Mouse (Mus musculus) CD4-positive helper T cell, adult 2 months (primary cell): ENCODE results near the gene Wipf2.
A peak's percentile ranks its signal among the peaks of the same experiment; 100 is the strongest.

Experiments
- DNase-seq: peaks from one replicate; pipeline ENCODE4 v3.0.0-alpha.2; 2012; ENCODE audit warnings: low read depth, missing footprints, low spot score

Gene Wipf2

GRCm38 (mm10) chr11:98854116-98854515 lies 9.3 kb upstream of the Wipf2 start:
- DNase-seq = no peak

- DNase-seq = no peak
Measured at GRCm38 (mm10) chr11:98854659-98855058, 8.8 kb upstream of the Wipf2 start.

GRCm38 (mm10) chr11:98858759-98859731 lies 4.4 kb upstream of the Wipf2 start:
- peak; percentile 74 for DNase-seq

GRCm38 (mm10) chr11:98863751-98864429 lies 452 bp downstream of the Wipf2 start:
- peak; percentile 72 for DNase-seq

GRCm38 (mm10) chr11:98867293-98867692 lies 3.9 kb downstream of the Wipf2 start:
- DNase-seq = no peak

- no peak for DNase-seq
Measured at GRCm38 (mm10) chr11:98869906-98870305, 6.5 kb downstream of the Wipf2 start.

GRCm38 (mm10) chr11:98870791-98871190 lies 7.4 kb downstream of the Wipf2 start:
- no peak for DNase-seq

- DNase-seq = no peak
Measured at GRCm38 (mm10) chr11:98871416-98871815, 8.0 kb downstream of the Wipf2 start.

GRCm38 (mm10) chr11:98872040-98872439 lies 8.6 kb downstream of the Wipf2 start:
- no peak for DNase-seq

GRCm38 (mm10) chr11:98873900-98874299 lies 10.5 kb downstream of the Wipf2 start:
- no peak for DNase-seq

- no peak for DNase-seq
Measured at GRCm38 (mm10) chr11:98877001-98877400, 13.6 kb downstream of the Wipf2 start.

- DNase-seq = no peak
Measured at GRCm38 (mm10) chr11:98887703-98888102, 24.3 kb downstream of the Wipf2 start.

- DNase-seq = no peak
Measured at GRCm38 (mm10) chr11:98889077-98889476, 25.6 kb downstream of the Wipf2 start.

- DNase-seq = no peak
Measured at GRCm38 (mm10) chr11:98889977-98890376, 26.5 kb downstream of the Wipf2 start.

- no peak for DNase-seq
Measured at GRCm38 (mm10) chr11:98892426-98892825, 29.0 kb downstream of the Wipf2 start.

GRCm38 (mm10) chr11:98900529-98901125 lies 37.2 kb downstream of the Wipf2 start:
- DNase-seq = peak; percentile 57

- DNase-seq = no peak
Measured at GRCm38 (mm10) chr11:98902621-98903245, 39.3 kb downstream of the Wipf2 start.

- DNase-seq = no peak
Measured at GRCm38 (mm10) chr11:98904577-98904976, 41.1 kb downstream of the Wipf2 start.

GRCm38 (mm10) chr11:98905033-98905432 lies 41.6 kb downstream of the Wipf2 start:
- no peak for DNase-seq

GRCm38 (mm10) chr11:98905583-98905982 lies 42.1 kb downstream of the Wipf2 start:
- DNase-seq = no peak

- no peak for DNase-seq
Measured at GRCm38 (mm10) chr11:98907063-98907436, 43.6 kb downstream of the Wipf2 start.
